Mouse (Mus musculus) megakaryocyte, adult 5-6 weeks (primary cell): ENCODE data around the gene Sept10. TPM values are rescaled to one million over a fixed set of nuclear protein-coding genes. Genes with fewer than 3 reads are reported as not detected.
A peak's percentile ranks its signal among the peaks of the same experiment; 100 is the strongest.

ENCODE experiments used
- ATAC-seq: 2 replicates; pipeline ENCODE4 v1.8.0; 2016; ENCODE audit warnings: mild to moderate bottlenecking, inconsistent platforms; ENCODE audit not compliant: poor library complexity, severe bottlenecking
- total RNA-seq, 2 experiments: library from RNA; stranded (forward) in 1 of 2; stranded (reverse) in 1 of 2; fragments of 153-499, 151-499 nt in 1 of 2; fragments of 221-1000, 200-1000 nt in 1 of 2; gene quantifications; 2 replicates each; pipeline versions ENCODE4 v1.2.3 to v1.2.4; 2015 to 2017

The Sept10 gene
- total RNA-seq, 2 experiments from 2014 or later = 19.8 to 54.9 TPM

DNA sequence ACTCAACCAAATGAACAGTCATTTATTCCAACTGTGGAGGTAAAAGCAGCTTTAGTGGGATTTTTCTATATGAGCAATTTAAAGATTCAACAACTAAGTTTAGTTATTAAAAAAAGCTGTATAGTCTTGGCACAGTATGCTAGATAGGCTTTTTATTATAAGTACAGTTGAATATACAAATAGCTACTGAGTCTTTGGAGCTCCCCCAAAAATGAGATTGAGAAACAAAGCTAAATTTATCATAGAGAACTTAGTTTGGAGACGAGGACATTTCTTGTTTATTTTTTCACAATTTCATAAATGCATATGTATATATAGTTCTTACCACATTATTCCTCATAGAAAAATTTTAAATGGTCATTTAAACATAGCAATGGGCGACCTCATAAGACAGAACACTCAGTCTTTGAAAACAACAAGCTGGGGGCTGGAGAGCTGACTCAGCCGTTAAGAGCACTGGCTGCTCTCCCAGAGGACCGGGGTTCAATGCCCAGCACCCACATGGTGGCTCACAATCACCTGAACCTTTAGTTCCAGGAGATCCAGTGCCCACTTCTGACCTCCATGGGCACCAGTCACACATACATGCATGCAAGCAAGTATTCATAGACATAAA lies 7.7 kb upstream of the Sept10 start:
- no peak for ATAC-seq

DNA sequence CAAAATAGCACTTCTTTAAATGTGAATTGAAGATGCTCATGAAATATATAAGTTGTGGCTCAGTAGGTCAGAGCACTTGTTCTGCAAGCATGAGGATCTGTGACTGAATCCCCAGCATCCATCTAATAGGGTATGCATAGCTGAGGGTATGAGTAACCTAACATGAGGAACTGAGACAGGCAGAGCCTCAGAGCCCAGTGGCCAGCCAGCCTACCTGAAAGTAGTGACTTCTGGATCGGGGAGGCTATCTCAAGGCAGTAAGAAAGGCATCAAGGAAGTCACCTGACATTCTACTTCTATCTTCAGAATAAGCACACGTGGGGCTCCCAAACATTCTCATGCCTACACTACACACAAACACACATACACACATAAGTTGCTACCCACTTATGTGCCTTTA lies 3.5 kb upstream of the Sept10 start:
- ATAC-seq = no peak

DNA sequence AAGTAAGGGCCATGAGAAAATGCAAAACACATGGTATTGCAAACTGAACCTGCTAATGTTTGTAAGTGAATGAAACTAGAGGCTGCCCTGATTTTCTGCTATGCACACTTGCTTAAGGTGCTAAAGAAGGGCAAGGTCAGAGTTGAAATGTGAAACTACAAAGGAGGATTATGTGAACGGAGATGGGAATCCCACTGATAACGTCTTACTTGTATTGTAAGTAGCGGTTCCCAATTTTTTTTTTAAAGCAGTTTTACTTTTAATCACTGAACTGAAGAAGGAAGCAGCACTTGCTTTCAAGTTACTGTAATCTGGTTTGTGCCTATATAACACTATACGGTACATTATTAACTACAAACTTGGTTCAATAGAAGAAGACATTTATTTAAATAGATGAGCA lies 2.2 kb upstream of the Sept10 start:
- ATAC-seq = no peak

DNA sequence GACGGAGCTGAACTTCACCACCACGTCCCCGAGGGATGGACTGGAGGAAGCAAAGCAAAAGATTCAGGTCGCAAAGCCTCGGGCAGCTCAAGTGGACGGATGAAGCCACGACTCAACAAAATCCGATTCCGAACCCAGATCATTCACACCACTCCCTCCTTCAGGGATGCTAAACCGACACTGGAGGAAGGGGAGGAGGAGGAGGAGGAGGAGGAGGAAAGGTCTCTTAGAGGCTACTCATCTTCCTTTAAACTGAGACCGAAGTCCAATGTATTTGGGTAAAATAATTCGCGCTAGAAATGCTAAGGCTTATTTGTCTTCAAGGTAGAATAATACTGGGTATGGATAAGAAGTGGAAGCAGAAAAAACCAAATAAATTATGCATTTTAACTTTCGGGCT lies 1.7 kb upstream of the Sept10 start:
- ATAC-seq = no peak

DNA sequence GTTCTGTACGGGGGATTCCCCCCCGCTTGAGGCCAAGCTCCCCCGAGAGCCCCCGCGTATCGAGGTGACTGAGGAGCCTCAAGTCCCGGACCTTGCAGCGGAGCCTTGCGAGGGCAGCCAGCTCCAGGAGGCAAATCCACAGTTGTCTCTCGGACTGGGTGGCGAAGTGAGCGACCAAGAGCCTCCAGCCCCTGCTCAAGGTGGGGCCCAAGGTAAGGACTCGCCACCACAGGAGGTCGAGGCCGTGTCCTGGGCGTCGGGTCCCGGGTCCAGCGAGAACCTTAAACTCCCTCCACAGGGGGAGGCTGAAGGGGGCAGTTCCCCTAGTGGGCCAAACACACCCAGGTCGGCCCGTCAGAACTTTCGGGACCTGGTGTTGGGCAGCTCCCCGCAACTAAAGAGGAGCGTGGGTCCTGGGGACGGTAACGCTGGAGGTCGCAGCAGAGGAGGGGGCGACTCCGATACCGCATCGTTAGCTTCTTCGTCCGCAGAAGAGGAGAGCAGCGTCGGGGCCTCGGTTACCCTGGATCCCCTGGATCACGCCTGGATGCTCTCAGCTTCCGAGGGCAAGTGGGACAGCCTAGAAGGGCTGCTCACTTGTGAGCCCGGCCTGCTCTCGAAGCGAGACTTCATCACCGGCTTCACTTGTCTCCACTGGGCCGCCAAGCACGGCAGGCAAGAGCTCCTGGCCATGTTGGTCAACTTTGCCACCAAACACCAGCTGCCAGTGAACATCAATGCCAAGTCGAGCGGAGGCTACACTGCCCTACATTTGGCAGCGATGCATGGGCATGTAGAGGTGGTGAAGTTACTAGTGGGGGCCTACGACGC lies 839 bp upstream of the Sept10 start:
- ATAC-seq = peak; percentile 6; the same call in 1 of the 2 replicates

DNA sequence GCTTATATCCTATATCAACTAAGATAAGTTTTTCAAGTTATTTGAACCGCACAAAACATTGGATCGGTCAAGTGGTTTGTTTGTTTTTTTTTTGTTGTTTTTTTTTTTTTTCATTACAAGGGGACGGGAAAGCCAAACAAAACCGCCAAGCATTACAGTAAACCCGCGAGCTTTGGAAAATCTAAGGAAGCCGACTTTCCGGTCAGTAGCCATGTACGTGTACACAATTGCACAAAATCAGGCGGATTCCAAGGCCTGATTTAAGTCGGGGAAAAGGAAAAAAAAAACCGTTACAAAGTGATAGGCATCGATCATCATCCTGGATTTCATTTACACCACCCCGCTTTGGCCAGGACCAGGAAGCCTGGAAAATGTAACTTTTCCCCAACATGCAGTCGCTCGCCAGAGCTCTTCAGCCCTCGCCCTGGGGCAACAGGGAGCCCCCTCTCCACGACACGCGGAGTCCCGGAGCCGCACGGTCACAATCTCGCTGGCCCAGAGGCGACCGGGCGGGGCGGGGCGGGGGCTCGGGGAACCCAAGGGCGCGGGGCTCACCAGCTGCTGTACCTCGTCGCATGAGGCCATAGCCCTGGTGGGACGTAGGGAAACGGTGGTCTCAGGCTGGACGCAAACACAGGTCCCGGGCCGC lies 699 bp downstream of the Sept10 start:
- no peak; the same call in 1 of the 2 replicates for ATAC-seq

DNA sequence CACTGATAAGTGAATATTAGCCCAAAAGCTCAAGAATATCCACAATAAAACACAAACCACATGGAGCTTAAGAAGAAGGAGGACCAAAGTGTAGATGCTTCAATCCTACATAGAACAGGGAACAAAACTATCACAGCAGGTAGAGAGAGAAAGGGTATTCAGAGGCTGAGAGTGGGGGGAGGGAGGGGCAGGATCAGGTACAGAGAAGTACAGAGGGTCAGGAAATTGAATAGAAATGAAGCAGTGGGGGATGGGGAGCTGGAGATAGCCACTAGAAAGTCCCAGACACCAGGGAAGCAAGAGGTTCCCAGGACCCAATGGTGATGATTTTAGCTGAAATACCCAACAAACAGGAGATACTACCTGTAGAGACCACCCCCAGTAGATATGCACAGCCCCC lies 21.6 kb downstream of the Sept10 start:
- ATAC-seq = no peak

DNA sequence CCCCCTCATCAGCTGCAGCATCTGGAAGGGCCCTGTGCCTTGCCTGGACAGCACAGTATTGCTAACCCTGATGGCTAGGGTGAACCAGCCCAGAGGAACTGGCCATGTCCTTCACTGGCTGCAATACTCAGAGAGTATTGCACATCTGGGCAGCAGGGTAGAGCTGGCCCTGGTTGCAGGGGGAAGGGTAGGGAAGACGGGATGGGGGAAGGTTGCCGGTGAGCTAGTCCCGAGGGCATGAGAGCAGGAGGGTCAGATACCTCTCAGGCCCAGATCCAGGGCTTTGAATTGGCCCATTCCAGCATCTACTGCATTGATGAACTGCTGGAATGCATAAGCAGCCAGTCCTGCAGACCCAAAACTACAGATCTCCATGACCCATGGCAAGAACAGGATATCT lies 24.9 kb downstream of the Sept10 start:
- ATAC-seq = no peak

DNA sequence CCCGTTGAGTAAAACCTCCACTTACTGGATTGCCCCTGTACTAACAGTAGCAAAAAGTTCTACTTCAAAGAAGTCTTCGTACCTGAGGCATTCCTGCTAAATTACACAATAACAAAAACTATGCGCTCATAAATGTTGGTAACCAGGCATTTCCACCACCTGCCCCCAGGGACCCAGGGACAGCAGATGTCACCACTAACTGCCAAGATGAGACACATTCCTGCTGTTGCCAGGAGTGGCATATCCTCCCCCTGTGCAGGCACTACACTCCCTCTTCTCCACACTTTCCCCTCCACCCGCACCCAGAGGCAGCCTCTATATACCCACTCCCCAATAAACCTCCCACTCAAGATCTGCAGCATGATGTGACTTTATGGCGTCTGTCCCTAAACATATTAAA lies 26.8 kb downstream of the Sept10 start:
- ATAC-seq = no peak

DNA sequence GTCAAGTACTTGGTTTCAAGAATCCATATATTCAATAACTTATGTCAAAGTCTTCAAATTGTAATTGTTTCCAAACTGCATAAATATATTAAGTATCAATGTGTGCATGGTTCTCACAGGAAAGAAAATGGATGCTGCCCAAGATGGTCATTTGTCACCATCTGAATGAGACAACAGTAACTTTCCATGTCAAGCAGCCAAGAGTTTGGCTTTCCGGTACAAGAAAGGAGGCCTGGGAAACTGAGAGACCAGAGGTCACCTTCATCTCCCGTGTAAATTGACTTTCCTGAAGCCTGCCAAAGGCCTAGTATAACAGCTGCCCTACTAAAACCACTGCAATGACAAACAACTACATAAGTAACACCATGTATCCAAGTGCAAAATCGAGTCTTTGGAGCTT lies 39.3 kb downstream of the Sept10 start:
- ATAC-seq = no peak

DNA sequence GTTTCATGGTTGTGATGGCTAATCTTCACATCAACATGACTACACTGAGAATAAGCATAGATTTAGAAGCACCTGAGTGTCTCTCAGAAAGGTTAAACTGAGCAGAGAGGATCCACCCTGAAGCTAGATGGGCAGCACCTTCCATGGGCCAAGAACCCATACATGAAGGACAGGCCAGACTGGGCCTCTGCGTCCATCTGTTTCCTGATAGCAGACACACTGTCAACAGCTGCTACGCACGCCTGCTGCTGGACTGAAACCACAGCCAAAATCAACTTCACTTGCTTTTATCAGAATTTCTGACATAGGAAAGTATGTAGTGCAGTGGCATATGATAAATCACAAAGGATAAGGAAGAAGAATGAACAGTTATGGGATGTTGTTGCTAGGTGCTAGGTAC lies 42.0 kb downstream of the Sept10 start:
- no peak for ATAC-seq

DNA sequence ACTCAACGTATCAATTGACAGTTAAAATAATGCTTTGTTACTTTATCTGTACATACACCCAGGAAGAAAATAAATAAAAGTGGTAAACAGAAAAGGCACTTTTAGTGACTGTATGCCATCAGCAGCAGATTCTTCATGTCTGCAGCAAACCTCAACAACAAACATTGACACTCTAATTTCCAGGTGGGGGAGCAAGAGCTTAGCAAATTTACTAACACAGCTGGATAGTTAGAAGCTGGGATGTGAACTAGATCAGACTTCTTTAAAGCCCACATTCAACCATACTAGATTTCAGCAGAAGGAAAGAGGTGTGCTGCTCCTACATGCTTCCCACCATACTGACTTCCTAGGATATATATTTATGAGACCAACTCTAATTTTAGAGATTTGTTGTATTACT lies 49.1 kb downstream of the Sept10 start:
- ATAC-seq = no peak

DNA sequence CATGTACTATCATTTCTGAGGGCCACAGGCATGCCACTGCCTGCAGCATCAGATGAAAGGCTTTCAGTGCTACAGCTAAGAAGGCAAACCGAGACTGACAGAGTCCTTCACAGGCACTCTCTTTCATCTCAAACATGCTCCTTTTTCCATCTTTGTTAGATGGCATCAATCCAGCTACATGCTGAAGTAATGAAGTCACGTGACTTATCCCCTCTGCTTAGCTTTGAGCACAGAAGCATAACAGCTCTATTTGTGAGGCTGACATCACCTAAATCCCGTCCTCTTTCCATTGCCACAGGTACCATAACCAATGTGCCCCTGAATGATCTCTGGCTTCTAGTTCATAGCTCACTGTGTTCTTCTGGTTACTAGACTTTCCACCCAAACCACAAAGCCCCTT lies 50.6 kb downstream of the Sept10 start:
- no peak for ATAC-seq

DNA sequence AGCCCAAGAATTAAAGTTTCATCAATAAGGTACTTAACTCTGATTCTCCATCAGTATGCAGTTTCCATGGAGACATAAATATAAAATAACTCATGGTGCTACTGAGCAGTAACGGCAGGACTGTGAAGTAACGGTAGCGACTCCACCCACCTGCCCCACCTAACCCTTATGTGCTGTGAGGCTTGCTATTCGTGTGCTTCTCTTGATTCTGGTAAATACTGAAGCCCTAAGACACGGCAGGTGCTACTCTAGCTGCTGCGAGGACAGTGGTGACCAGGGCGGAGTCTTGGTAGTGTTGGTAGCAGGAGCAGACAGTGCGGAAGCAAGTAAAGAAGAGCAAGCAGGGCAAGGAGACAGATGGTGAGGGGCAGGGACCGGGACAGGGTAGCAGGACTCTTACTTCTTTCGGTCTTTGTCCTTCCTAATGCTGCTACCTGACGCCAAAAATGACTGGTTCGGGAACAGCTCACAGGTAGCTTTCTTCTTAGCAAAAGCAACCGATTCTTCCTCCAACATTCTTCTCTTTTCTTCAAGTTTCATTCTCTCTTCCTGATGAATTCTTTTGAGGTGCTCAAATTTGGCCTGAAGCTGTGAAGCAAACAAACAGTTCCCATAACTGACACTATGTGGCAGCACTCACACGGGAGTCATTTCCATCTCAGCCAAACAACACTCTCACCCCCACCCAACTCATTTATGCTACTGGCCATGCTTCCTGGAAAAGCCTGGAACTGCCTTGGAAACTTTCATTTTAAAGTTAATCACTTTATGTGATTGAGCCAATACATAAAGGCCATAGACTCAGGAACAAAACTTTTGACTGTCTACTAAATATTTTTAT lies 55.3 kb downstream of the Sept10 start:
- peak; percentile 85 for ATAC-seq

DNA sequence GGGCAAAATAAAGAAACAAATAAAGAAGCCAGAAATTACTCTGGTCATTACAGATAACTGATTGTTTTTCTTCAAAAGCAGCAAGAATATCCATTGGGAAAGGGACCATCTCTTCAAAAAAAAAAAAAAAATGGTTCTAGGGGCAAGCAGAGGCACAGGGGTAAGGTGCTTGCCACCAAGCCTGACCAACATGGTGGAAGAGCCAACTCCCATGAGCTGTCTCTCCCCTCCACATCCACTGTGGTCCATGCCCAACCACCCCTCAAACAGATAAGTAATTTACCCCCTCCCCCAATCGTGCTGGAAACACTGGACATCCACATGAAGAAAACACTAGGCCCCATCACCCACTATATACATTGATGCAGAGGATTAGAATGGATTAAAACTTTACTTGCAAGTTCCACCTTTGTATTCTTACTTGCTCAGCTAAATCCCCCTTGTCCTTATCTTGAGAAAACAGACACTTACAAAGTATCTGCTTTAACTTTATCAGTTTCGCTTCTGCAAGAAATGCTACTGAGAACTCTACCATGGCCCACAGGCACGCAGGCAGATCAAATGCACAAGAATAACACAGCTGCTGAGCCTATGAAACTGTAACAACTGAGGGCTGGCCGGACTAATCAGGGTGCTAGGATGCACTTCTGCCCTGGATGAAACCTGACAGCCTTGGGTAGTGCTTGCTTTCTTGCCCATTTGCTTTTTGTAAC lies 59.3 kb downstream of the Sept10 start:
- ATAC-seq = no peak

DNA sequence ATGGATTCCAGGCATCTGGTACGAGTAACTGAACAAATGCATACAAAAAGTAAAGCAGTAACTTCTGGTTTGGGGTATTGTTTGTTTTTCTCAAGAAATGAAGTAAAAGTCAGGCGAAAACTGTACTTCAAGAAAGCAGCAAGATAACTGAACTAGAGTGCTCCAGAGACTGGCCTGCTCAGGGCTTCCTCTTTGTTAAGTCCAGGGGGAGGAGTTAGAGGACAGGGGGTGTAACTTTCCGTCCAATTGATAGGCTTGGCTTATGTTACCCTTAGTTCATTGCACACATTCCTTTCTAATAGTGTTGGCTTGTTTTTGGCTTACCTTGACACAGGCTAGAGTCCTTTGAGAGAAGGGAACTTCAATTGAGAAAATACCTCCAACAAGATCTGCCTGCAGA lies 63.0 kb downstream of the Sept10 start:
- no peak for ATAC-seq

DNA sequence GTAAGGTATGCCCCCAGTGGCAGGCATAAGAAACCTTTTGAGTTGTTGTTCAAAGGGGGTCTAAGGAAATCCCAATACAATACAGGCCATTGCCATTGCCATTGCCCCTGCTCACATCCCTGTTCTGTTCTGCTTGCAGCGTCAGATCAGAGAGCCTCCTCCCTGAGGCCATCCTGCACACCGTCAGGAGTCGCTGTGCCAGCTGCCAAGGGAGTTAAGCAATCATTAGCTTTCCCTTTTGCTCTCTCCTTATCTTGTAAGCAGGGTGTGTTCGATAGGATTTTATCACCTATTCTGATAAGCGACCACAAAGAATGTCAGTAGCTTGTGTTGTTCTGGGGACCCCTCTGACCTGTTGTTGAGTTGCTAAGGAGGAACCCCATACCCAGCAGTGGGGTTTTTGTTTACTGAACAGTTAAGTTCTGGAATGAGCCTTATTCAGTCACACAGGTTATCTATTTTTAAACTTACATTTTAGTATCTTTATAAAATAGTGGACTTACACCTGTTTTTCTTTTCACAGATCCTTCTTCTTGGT lies 69.0 kb downstream of the Sept10 start:
- no peak for ATAC-seq

DNA sequence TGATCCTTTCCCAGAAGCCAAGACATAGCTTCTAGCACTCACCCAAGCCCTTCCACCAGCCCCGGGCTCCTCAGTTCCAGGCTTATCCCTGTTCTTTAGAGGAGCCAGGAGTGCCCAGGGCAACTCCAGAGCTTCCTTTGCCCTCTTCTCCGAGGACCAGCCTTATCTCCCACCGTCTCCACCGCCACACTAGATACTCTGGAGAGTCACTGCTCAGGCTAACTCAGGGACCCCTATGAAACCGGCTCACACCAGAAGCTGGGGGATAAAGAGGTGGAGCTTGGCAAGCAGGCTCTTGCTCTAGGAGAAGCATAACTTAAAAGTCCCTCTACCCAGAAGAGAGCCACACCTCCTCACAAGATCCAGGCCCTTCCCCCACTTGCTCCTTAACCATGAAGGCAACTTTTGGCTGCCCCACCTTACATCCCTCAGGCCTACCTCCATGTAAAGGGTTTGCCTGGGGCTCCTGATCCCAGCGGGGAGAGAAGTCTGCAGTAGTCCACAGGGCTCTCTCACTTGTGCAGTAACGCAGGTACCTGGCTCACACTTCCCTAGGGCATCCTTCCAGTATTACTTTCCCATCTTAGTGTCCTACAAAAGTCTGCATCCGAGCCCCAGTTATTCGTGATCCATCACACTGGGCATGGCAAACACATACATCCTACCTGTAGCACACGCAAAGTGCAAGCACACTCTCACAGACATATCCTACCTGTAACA lies 70.5 kb downstream of the Sept10 start:
- no peak for ATAC-seq

DNA sequence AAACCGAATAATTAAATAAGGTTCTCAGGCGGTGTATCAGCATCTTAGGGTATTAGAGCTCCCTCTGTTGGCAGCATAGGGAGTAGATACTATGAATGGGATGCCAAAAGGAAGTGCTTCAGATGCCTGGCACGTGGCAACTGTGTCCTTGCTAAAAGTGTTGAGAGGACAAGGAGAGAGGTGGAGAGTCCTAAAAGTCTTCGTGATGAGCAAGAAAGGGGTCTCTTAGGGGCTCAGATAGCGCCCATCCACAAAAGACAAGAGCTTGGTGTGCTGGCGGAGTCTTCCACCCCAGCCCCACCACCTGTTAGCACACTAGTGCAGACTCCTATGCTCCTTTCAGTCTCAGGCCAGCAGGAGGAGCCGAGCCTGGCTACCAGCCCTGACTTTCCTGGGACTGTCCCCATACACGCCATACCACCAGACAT lies 71.7 kb downstream of the Sept10 start:
- ATAC-seq = peak; percentile 77
